In the genomic region with DNA sequence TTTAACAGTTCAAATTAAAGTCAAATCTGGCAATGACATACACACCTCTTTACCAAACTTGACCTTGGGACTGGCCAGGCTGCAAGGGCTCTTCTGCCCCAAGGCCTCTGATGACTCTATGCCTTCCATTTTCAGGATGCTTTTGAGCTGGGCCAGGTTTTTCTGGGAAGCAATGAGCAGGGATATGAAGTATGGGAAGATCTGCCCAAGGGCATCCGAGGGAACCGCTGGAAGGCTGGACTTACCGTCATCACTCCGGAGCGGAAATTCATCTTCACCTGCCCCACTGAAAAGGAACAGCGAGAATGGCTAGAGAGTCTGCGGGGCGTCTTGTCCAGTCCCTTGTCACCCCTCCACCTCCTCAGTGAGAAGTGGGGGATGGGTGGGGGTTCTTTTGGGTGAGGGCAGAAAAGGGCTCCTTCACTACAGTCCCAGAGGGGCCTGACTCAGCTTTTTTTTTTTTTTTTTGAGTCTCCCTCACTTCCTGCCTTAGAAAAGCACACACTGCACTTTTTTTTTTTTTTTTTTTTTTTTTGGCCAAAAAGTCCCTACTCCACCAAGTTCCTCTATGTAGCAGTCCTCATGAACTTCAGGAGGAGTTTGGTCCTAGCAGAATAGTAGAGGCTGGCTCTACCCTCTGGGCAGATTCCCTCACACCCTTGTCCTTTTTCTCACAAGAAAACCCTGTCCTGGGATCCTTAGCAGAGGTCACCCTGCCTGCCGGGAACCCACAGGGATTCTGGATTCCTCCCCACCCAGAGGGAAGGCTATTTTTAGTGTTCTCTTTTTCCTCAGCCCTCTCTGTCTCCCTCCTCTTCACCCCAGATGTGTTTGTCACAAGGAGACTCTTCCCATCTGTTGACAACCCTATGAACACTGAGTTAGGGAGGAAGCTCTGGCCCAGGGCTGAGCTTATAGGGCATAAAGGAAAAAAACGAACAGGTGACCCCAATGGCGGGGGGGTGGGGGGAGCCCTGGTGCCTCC, we compare ENCODE assay signal across 10 mouse cellular contexts. TPM values are rescaled to one million over a fixed set of nuclear protein-coding genes. Genes with fewer than 3 reads are reported as not detected.
A peak's percentile ranks its signal among the peaks of the same experiment; 100 is the strongest.
DNase-seq lines count a peak whose midpoint lies in the region; ATAC-seq lines count a peak whose summit lies in the region.
"Had no signal": no experiment of that assay in that cellular context is flagged by ENCODE, and none has a peak within 500 bp of the region (broad histone marks: within the 10 kb centered on the region; RNA-seq: fewer than 3 reads in every experiment).

No protein-coding gene starts in this region.

- DNase-seq in kidney, postnatal 10 days = peak; percentile 60
- DNase-seq in 3T3-L1 (ENCODE audit: low read depth, low spot score) (peak; percentile 45), ES-CJ7 (ENCODE audit: low read depth, low spot score) (peak; percentile 69)
- no peak for DNase-seq in hindbrain, embryonic 10.5 days (ENCODE audit: low spot score)
- no peak for DNase-seq in embryo, embryonic 10 days (ENCODE audit: low spot score)
- DNase-seq: cerebellum, postnatal 36 days; lung, embryonic 14.5 days had no signal

- no peak overlapping the region for H3K9ac ChIP-seq in kidney, embryonic 16.5 days (replicated peaks; ENCODE audit: low read length)
- H3K9ac ChIP-seq in heart, embryonic 16.5 days (ENCODE audit: low read length) = no peak overlapping the region
- H3K9ac ChIP-seq: lung, embryonic 14.5 days; neural tube, embryonic 12.5 days had no signal

- H3K4me2 ChIP-seq in kidney, embryonic 16.5 days (replicated peaks; ENCODE audit: low read depth, low read length) = no peak overlapping the region
- H3K4me2 ChIP-seq in heart, embryonic 16.5 days (ENCODE audit: low read depth, low read length) = no peak overlapping the region
- H3K4me2 ChIP-seq: lung, embryonic 14.5 days; neural tube, embryonic 12.5 days had no signal

- no peak overlapping the region for H3K4me3 ChIP-seq in kidney, embryonic 16.5 days (ENCODE audit: low read length)
- H3K4me3 ChIP-seq in heart, embryonic 16.5 days (ENCODE audit: low read length) = no peak overlapping the region
- no peak overlapping the region for H3K4me3 ChIP-seq in hindbrain, embryonic 10.5 days
- H3K4me3 ChIP-seq: neural tube, embryonic 12.5 days had no signal

- H3K27me3 ChIP-seq in kidney, embryonic 16.5 days (ENCODE audit: insufficient read depth, low read length) = no peaks in the 10 kb centered on the region
- H3K27me3 ChIP-seq in heart, embryonic 16.5 days (ENCODE audit: control insufficient read depth, insufficient read depth, low read length) = no peaks in the 10 kb centered on the region
- H3K27me3 ChIP-seq in hindbrain, embryonic 10.5 days (ENCODE audit: insufficient read depth, poor library complexity, severe bottlenecking) = no peaks in the 10 kb centered on the region

- no peak overlapping the region for H3K27ac ChIP-seq in kidney, embryonic 16.5 days (ENCODE audit: low read length)
- H3K27ac ChIP-seq in heart, embryonic 16.5 days (ENCODE audit: low read length) = peak overlapping the region; percentile 66; the same call in 1 of the 2 replicates
- H3K27ac ChIP-seq in hindbrain, embryonic 10.5 days = no peak overlapping the region
- H3K27ac ChIP-seq: neural tube, embryonic 12.5 days had no signal

- no peaks in the 10 kb centered on the region for H3K9me3 ChIP-seq in kidney, embryonic 16.5 days (ENCODE audit: low read length)
- no peaks in the 10 kb centered on the region; the same call in 1 of the 2 replicates for H3K9me3 ChIP-seq in heart, embryonic 16.5 days (replicated peaks; ENCODE audit: control insufficient read depth, low read length)
- H3K9me3 ChIP-seq in hindbrain, embryonic 10.5 days = no peaks in the 10 kb centered on the region
- H3K9me3 ChIP-seq: neural tube, embryonic 12.5 days had no signal

- no peaks in the 10 kb centered on the region for H3K36me3 ChIP-seq in kidney, embryonic 16.5 days (ENCODE audit: insufficient read depth, low read length)
- H3K36me3 ChIP-seq in heart, embryonic 16.5 days (ENCODE audit: control insufficient read depth, insufficient read depth) = no peaks in the 10 kb centered on the region
- no peaks in the 10 kb centered on the region for H3K36me3 ChIP-seq in hindbrain, embryonic 10.5 days
- H3K36me3 ChIP-seq: neural tube, embryonic 12.5 days had no signal

- WGBS in kidney, embryonic 16.5 days = 79% methylated on average over 11 of the region's 11 CpGs
- WGBS in heart, embryonic 16.5 days = 64% methylated on average over 11 of the region's 11 CpGs
- WGBS in hindbrain, embryonic 10.5 days = 77% methylated on average over 11 of the region's 11 CpGs

- ATAC-seq in kidney, embryonic 16.5 days (ENCODE audit: low FRiP score, low TSS enrichment) = no peak
- 0 out of 2 replicates have a peak, but pooled peaks have one; percentile 41 for ATAC-seq in heart, embryonic 16.5 days (replicated peaks; ENCODE audit: extremely low read depth, insufficient read depth, low FRiP score)

- no peaks in the 10 kb centered on the region for H3K4me1 ChIP-seq in kidney, embryonic 16.5 days (ENCODE audit: insufficient read depth, low read length)
- peaks cover 9% of the 10 kb centered on the region; the same call in 1 of the 2 replicates for H3K4me1 ChIP-seq in heart, embryonic 16.5 days (ENCODE audit: control insufficient read depth, insufficient read depth, low read length)
- 0 out of 2 replicates have a peak, but pooled peaks cover 3% of the 10 kb centered on the region for H3K4me1 ChIP-seq in hindbrain, embryonic 10.5 days (replicated peaks)
- H3K4me1 ChIP-seq: neural tube, embryonic 12.5 days had no signal

RNA-seq across cellular contexts. Expression of gene Rnf135, which starts 6.4 kb away (rescaled TPM):
- polyA plus RNA-seq in kidney, embryonic 16.5 days (2015; fragmentation: Nextera tagmentation; extraction: Ambion mirVana) = 12.9 and 14.0 TPM in 2 replicates
- 12.5 and 14.5 TPM in 2 replicates for polyA plus RNA-seq in heart, embryonic 16.5 days (2015; fragmentation: Nextera tagmentation; extraction: Ambion mirVana)
- 5.0 and 5.2 TPM in 2 replicates for polyA plus RNA-seq in hindbrain, embryonic 10.5 days (2016; fragmentation: Nextera tagmentation; extraction: Ambion mirVana)

RNA-seq across cellular contexts. Expression of gene Adap2, which starts 23.3 kb away (rescaled TPM):
- 3.1 and 3.6 TPM in 2 replicates for polyA plus RNA-seq in kidney, embryonic 16.5 days (2015; fragmentation: Nextera tagmentation; extraction: Ambion mirVana)
- 1.7 and 1.8 TPM in 2 replicates for polyA plus RNA-seq in heart, embryonic 16.5 days (2015; fragmentation: Nextera tagmentation; extraction: Ambion mirVana)
- 0.81 and 2.0 TPM in 2 replicates for polyA plus RNA-seq in hindbrain, embryonic 10.5 days (2016; fragmentation: Nextera tagmentation; extraction: Ambion mirVana)

RNA-seq across cellular contexts. Expression of gene Rhot1, which starts 31.6 kb away (rescaled TPM):
- 57.6 and 60.4 TPM in 2 replicates for polyA plus RNA-seq in kidney, embryonic 16.5 days (2015; fragmentation: Nextera tagmentation; extraction: Ambion mirVana)
- polyA plus RNA-seq in heart, embryonic 16.5 days (2015; fragmentation: Nextera tagmentation; extraction: Ambion mirVana) = 63.6 and 69.9 TPM in 2 replicates
- polyA plus RNA-seq in hindbrain, embryonic 10.5 days (2016; fragmentation: Nextera tagmentation; extraction: Ambion mirVana) = 56.0 and 56.1 TPM in 2 replicates

RNA-seq across cellular contexts. Expression of gene Tefm, which starts 35.2 kb away (rescaled TPM):
- polyA plus RNA-seq in kidney, embryonic 16.5 days (2015; fragmentation: Nextera tagmentation; extraction: Ambion mirVana) = 35.0 and 39.0 TPM in 2 replicates
- 31.9 and 35.5 TPM in 2 replicates for polyA plus RNA-seq in heart, embryonic 16.5 days (2015; fragmentation: Nextera tagmentation; extraction: Ambion mirVana)
- 33.6 and 34.7 TPM in 2 replicates for polyA plus RNA-seq in hindbrain, embryonic 10.5 days (2016; fragmentation: Nextera tagmentation; extraction: Ambion mirVana)

Comparison
In these comparisons a context has a peak if more than half of its experiments do, and no peak if none do; other contexts are left out.
1. DNase-seq: peak in kidney, postnatal 10 days (single experiment), 3T3-L1 (single experiment) and ES-CJ7 (single experiment); none in hindbrain, embryonic 10.5 days (single experiment) and embryo, embryonic 10 days (single experiment).